7 mouse cellular contexts compared by ENCODE assay signal in the genomic region with DNA sequence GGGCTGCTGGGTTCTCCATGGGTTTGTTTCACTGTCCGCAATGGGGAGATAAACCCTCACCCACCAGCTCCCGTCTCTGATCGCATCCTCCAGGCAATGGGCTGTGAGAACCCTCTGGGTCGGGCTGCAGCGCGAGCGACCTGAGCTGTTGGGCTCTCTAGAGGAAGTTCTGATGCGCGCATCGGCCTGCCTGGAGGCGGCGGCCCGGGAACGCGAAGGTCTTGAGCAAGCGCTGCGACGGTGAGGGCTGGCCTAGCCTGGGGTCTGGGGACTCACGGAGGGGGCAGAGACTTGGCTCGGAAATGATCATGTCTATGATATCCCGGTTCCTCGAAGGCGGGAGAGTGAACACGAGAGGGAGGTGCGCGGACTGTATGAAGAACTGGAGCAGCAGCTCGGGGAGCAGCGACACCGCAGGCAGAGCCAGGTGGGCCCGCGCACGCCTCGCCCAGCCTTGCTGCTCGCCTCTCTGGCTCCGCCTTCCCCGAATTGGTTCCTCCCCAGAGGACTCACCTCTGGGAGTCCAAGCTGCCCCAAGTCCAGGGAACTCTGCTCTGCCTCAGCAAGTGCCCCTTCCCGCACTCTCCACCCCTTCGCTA. TPM values are rescaled to one million over a fixed set of nuclear protein-coding genes. Genes with fewer than 3 reads are reported as not detected.
DNase-seq lines count a peak whose midpoint lies in the region; ATAC-seq and TF ChIP-seq lines count a peak whose summit lies in the region.

No protein-coding gene starts in this region.

- intact Hi-C loops in left cerebral cortex, postnatal 14 days (cut with DNase I): no loop called here

- H3K9ac ChIP-seq in forebrain, embryonic 16.5 days (replicated peaks; ENCODE audit: low read depth, low read length): 0 out of 2 replicates have a peak overlapping the region, but pooled peaks have one; percentile 14

- DNase-seq in thymus, postnatal 14 days: peak; percentile 64
- no peak for DNase-seq in thymus, postnatal 0 days (ENCODE audit: low spot score)
- DNase-seq in kidney, adult 2 months: peak; percentile 68
- DNase-seq in lung, postnatal 10 days: peak; percentile 70
- DNase-seq in natural killer cell, adult 2 months (ENCODE audit: low spot score in 2 of 2): no peak
- DNase-seq in left cerebral cortex, postnatal 14 days (ENCODE audit: low spot score in 2 of 2): no peak

- no peaks in the 10 kb centered on the region for H3K9me3 ChIP-seq in forebrain, embryonic 16.5 days (ENCODE audit: control insufficient read depth, low read length)

- H3K27ac ChIP-seq in forebrain, embryonic 16.5 days (ENCODE audit: low read length): no peak overlapping the region
- H3K27ac ChIP-seq in kidney, adult 2 months (ENCODE audit: insufficient read depth, low read depth, low read length): peak overlapping the region; percentile 25; the same call in 1 of the 2 replicates

- peak overlapping the region; percentile 10 for H3K4me3 ChIP-seq in forebrain, embryonic 16.5 days (replicated peaks; ENCODE audit: low read length)
- H3K4me3 ChIP-seq in kidney, adult 2 months (ENCODE audit: insufficient read depth, low read depth, low read length): peak overlapping the region; percentile 29; the same call in 1 of the 2 replicates

- peaks cover 59% of the 10 kb centered on the region for H3K27me3 ChIP-seq in forebrain, embryonic 16.5 days (replicated peaks; ENCODE audit: control insufficient read depth, insufficient read depth, low read length)
- H3K27me3 ChIP-seq in kidney, adult 2 months (replicated peaks; ENCODE audit: control insufficient read depth, insufficient read depth, low read length): no peaks in the 10 kb centered on the region

- no peak for TF ChIP-seq CTCF in kidney, adult 2 months (conservative IDR thresholded peaks at IDR 0.05; ENCODE audit: insufficient read depth, insufficient read length, low read depth, low read length)

- ATAC-seq in forebrain, embryonic 16.5 days: no peak

- WGBS in forebrain, embryonic 16.5 days: 4% methylated on average over 38 of the region's 38 CpGs
- 36% methylated on average over 38 of the region's 38 CpGs for WGBS in kidney, adult 2 months

- no peak for TF ChIP-seq POLR2A in kidney, adult 2 months (IDR thresholded peaks at IDR 0.05; ENCODE audit: low read depth, low read length)

- peak overlapping the region; percentile 24; the same call in 1 of the 2 replicates for H3K4me2 ChIP-seq in forebrain, embryonic 16.5 days (ENCODE audit: low read length)

- H3K4me1 ChIP-seq in forebrain, embryonic 16.5 days (replicated peaks; ENCODE audit: control insufficient read depth, insufficient read depth, low read length): peaks cover 39% of the 10 kb centered on the region
- peaks cover 27% of the 10 kb centered on the region for H3K4me1 ChIP-seq in kidney, adult 2 months (ENCODE audit: control insufficient read depth, insufficient read depth, low read length)

- H3K36me3 ChIP-seq in forebrain, embryonic 16.5 days (ENCODE audit: control insufficient read depth, insufficient read depth): peaks cover 3% of the 10 kb centered on the region; the same call in 1 of the 2 replicates
- H3K36me3 ChIP-seq in kidney, adult 2 months (ENCODE audit: control insufficient read depth, insufficient read depth, low read length): no peaks in the 10 kb centered on the region

RNA-seq across cellular contexts. Expression of a gene that starts 2.5 kb away (rescaled TPM):
- polyA plus RNA-seq in thymus, postnatal 0 days (2015; fragmentation: Nextera tagmentation; extraction: Ambion mirVana): 11.7 and 13.0 TPM in 2 replicates
- 20.8 TPM in 2 replicates for polyA plus RNA-seq in forebrain, embryonic 16.5 days (2015; fragmentation: Nextera tagmentation; extraction: Ambion mirVana)
- 274 and 343 TPM in 2 replicates for polyA plus RNA-seq in kidney, adult 2 months (2012; rRNA removed)
- 10 to 100 TPM; 27.5 to 33.8 TPM for total RNA-seq in left cerebral cortex, postnatal 14 days (2021)

RNA-seq across cellular contexts. Expression of a gene that starts 3.8 kb away (rescaled TPM):
- 6.1 and 8.9 TPM in 2 replicates for polyA plus RNA-seq in thymus, postnatal 0 days (2015; fragmentation: Nextera tagmentation; extraction: Ambion mirVana)
- polyA plus RNA-seq in forebrain, embryonic 16.5 days (2015; fragmentation: Nextera tagmentation; extraction: Ambion mirVana): 5.2 and 5.3 TPM in 2 replicates
- 15.3 and 22.2 TPM in 2 replicates for polyA plus RNA-seq in kidney, adult 2 months (2012; rRNA removed)
- 1 to 10 TPM; 5.3 to 5.6 TPM for total RNA-seq in left cerebral cortex, postnatal 14 days (2021)

RNA-seq across cellular contexts. Expression of a gene that starts 9.7 kb away (rescaled TPM):
- polyA plus RNA-seq in thymus, postnatal 0 days (2015; fragmentation: Nextera tagmentation; extraction: Ambion mirVana): 49.2 and 50.5 TPM in 2 replicates
- polyA plus RNA-seq in forebrain, embryonic 16.5 days (2015; fragmentation: Nextera tagmentation; extraction: Ambion mirVana): 20.5 and 23.2 TPM in 2 replicates
- polyA plus RNA-seq in kidney, adult 2 months (2012; rRNA removed): 350 and 353 TPM in 2 replicates
- total RNA-seq in left cerebral cortex, postnatal 14 days (2021): 10 to 100 TPM; 22.9 to 28.8 TPM

RNA-seq across cellular contexts. Expression of a gene that starts 10.2 kb away (rescaled TPM):
- polyA plus RNA-seq in thymus, postnatal 0 days (2015; fragmentation: Nextera tagmentation; extraction: Ambion mirVana): 73.5 and 85.3 TPM in 2 replicates
- 60.7 and 61.9 TPM in 2 replicates for polyA plus RNA-seq in forebrain, embryonic 16.5 days (2015; fragmentation: Nextera tagmentation; extraction: Ambion mirVana)
- polyA plus RNA-seq in kidney, adult 2 months (2012; rRNA removed): 67.3 and 70.9 TPM in 2 replicates
- total RNA-seq in left cerebral cortex, postnatal 14 days (2021): 10 to 100 TPM; 43.8 to 44.4 TPM

RNA-seq across cellular contexts. Expression of a gene that starts 10.3 kb away (rescaled TPM):
- 24.7 and 28.5 TPM in 2 replicates for polyA plus RNA-seq in thymus, postnatal 0 days (2015; fragmentation: Nextera tagmentation; extraction: Ambion mirVana)
- 29.8 and 31.8 TPM in 2 replicates for polyA plus RNA-seq in forebrain, embryonic 16.5 days (2015; fragmentation: Nextera tagmentation; extraction: Ambion mirVana)
- 143 and 162 TPM in 2 replicates for polyA plus RNA-seq in kidney, adult 2 months (2012; rRNA removed)
- total RNA-seq in left cerebral cortex, postnatal 14 days (2021): 10 to 100 TPM; 23.2 to 23.7 TPM

Comparison
In these comparisons a context has a peak if more than half of its experiments do, and no peak if none do; other contexts are left out.
1. DNase-seq: peak in thymus, postnatal 14 days (single experiment), kidney, adult 2 months (single experiment) and lung, postnatal 10 days (single experiment); none in thymus, postnatal 0 days (single experiment), natural killer cell, adult 2 months (0 of 2) and left cerebral cortex, postnatal 14 days (0 of 2).
2. RNA of a gene that starts 2.5 kb away (polyA plus RNA-seq): 274 to 343 TPM in kidney, adult 2 months; 20.8 TPM in forebrain, embryonic 16.5 days and 11.7 to 13.0 TPM in thymus, postnatal 0 days; every median in the first group is over 10 times any median in the second.